Mouse (Mus musculus) CH12.LX (cell line): Measurements from ENCODE around the gene Arhgap31.

Experiments
- CHD1 ChIP-seq: IDR thresholded peaks from 2 replicates; pipeline ENCODE4 v1.6.1; 2012; ENCODE audit warnings: low read depth, low read length, improper control_type of control experiment, inconsistent platforms
- CTCF ChIP-seq, 2 experiments: IDR thresholded peaks in 1 of 2; conservative IDR thresholded peaks in 1 of 2; 2 replicates each; pipeline ENCODE4 v1.5.1; 2011 to 2012; ENCODE audit warnings: low read depth in 2 of 2, low read length in 2 of 2, improper control_type of control experiment in 1 of 2, inconsistent platforms in 1 of 2, mild to moderate bottlenecking in 1 of 2, moderate library complexity in 1 of 2
- ELF1 ChIP-seq: IDR thresholded peaks from 2 replicates; pipeline ENCODE4 v1.6.1; 2014; ENCODE audit warnings: low read depth, mild to moderate bottlenecking, inconsistent platforms, low read length, improper control_type of control experiment
- EP300 ChIP-seq: IDR thresholded peaks from 2 replicates; pipeline ENCODE4 v1.6.1; 2011; ENCODE audit warnings: low read length, improper control_type of control experiment
- GABPA ChIP-seq: IDR thresholded peaks from 2 replicates; pipeline ENCODE4 v1.6.1; 2012; ENCODE audit warnings: low read depth, low read length, improper control_type of control experiment, inconsistent platforms; ENCODE audit not compliant: insufficient replicate concordance
- MAX ChIP-seq: IDR thresholded peaks from 2 replicates; pipeline ENCODE4 v1.6.1; 2011; ENCODE audit warnings: low read length, improper control_type of control experiment
- MYC ChIP-seq: IDR thresholded peaks from 2 replicates; pipeline ENCODE4 v1.6.1; 2011; ENCODE audit warnings: low read depth, mild to moderate bottlenecking, improper control_type of control experiment, low read length
- POLR2A ChIP-seq: IDR thresholded peaks from 2 replicates; pipeline ENCODE4 v1.6.1; 2011; ENCODE audit warnings: low read depth, mild to moderate bottlenecking, improper control_type of control experiment, low read length
- POLR2AphosphoS2 ChIP-seq: IDR thresholded peaks from 2 replicates; pipeline ENCODE4 v1.6.1; 2011; ENCODE audit warnings: low read depth, low read length, improper control_type of control experiment
- USF2 ChIP-seq: conservative IDR thresholded peaks from 2 replicates; pipeline ENCODE4 v1.6.1; 2011; ENCODE audit warnings: low read depth, low read length, improper control_type of control experiment

DNA sequence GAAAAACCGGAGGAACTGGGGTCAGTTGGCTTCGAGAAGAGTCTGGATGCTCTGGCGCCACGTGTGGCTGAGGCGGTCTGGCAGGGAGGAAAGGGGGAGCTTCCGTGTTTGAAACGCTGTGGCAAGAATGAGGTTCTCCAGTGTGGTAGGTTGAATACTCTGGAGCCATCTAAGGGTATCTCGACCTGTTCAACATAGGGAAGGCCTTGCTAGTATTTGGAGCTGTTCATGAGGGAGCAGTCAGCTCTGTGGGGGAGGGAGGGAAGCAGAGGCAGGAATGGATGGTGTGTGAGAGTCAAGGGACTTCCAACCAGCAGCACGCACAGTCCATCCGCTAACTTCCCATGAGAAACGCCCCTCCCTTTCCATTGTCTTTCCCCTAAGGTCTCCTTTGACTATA lies 38.2 kb downstream of the Arhgap31 start:
- TF ChIP-seq POLR2AphosphoS2 = no peak
- no peak for TF ChIP-seq EP300
- no peak for TF ChIP-seq CTCF (conservative IDR thresholded peaks at IDR 0.05 in 1 of 2, IDR thresholded peaks at IDR 0.05 in 1 of 2; ENCODE audit: low read depth in 2 of 2, low read length in 2 of 2)
- TF ChIP-seq POLR2A = no peak
- TF ChIP-seq CHD1 = no peak
- TF ChIP-seq ELF1 = no peak
- no peak for TF ChIP-seq MAX
- TF ChIP-seq GABPA = no peak
- no peak for TF ChIP-seq MYC
- no peak for TF ChIP-seq USF2
